Mouse (Mus musculus): ENCODE measurements around the gene Cpne4. TPM values are rescaled to one million over a fixed set of nuclear protein-coding genes. Genes with fewer than 3 reads are reported as not detected.
A peak's percentile ranks its signal among the peaks of the same experiment; 100 is the strongest.

Gene Cpne4
- polyA plus RNA-seq, 1 experiment = 0.24 TPM

DNA sequence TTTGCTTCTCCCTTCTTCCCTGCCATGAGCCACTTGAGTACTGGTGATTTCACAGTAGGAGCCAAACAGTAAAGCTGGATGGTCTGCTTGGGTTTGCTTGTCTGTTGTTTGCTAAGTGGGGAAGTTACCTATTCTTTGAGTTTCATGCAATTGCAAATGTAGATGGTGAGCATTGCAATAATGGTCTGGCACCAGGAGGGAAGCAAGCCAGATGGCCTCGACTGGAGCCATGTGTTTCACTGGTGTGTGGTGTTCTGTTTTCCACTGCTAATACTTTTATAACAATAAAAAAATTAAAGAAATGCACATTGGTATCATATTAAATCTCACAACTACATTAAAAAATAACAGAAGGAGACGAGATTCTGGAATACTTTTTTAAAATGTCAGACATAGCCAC is 502.6 kb downstream of the Cpne4 start:
- peaks cover 2% of the 10 kb centered on the region; the same call in 1 of the 2 replicates for H3K4me1 ChIP-seq (ENCODE audit: control insufficient read depth, insufficient read depth, insufficient read length, low read length)
- H3K36me3 ChIP-seq (ENCODE audit: control insufficient read depth, insufficient read depth, low read length) = no peaks in the 10 kb centered on the region
- TF ChIP-seq CTCF (IDR thresholded peaks at IDR 0.05; ENCODE audit: extremely low read depth, insufficient read length, insufficient replicate concordance, low read depth, low read length) = no peak
- no peak for TF ChIP-seq POLR2A (IDR thresholded peaks at IDR 0.05; ENCODE audit: low read depth, low read length)
- no peaks in the 10 kb centered on the region for H3K27me3 ChIP-seq (ENCODE audit: control insufficient read depth, insufficient read depth, low read length)
- 38% methylated on average over 2 of the region's 2 CpGs for WGBS
- no peak overlapping the region for H3K27ac ChIP-seq (ENCODE audit: insufficient read depth, low read depth, low read length)
- no peak overlapping the region for H3K4me3 ChIP-seq (ENCODE audit: low read depth, low read length)

DNA sequence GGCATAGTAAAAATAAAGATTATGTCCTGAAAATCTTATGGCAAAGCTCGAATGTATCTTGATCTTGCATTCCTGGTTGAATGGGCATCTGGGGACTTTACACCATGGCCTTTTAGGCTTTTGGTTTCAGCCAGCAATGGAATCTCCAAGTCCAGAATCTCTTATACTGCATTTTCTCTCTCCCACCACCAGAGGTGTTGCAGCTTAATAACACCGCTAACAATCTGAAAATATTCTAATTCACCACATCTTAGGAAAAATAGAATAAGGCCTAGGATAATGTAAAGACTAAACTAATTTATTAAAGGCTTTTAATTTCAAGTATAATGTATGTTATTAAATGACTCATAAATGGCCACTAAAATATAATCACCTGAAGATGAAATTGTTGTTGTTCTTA is 503.2 kb downstream of the Cpne4 start:
- Histone ChIP-seq H3K27ac (ENCODE audit: insufficient read depth, low read depth, low read length) (no peak overlapping the region), H3K4me1 (ENCODE audit: control insufficient read depth, insufficient read depth, insufficient read length, low read length) (peaks cover 2% of the 10 kb centered on the region; the same call in 1 of the 2 replicates), H3K4me3 (ENCODE audit: low read depth, low read length) (no peak overlapping the region), H3K27me3 (ENCODE audit: control insufficient read depth, insufficient read depth, low read length) (no peaks in the 10 kb centered on the region), H3K36me3 (ENCODE audit: control insufficient read depth, insufficient read depth, low read length) (peaks cover 3% of the 10 kb centered on the region; the same call in 1 of the 2 replicates)
- TF ChIP-seq CTCF (IDR thresholded peaks at IDR 0.05; ENCODE audit: extremely low read depth, insufficient read length, insufficient replicate concordance, low read depth, low read length) = no peak
- no peak for TF ChIP-seq POLR2A (IDR thresholded peaks at IDR 0.05; ENCODE audit: low read depth, low read length)
- 49% methylated on average over 2 of the region's 2 CpGs for WGBS

DNA sequence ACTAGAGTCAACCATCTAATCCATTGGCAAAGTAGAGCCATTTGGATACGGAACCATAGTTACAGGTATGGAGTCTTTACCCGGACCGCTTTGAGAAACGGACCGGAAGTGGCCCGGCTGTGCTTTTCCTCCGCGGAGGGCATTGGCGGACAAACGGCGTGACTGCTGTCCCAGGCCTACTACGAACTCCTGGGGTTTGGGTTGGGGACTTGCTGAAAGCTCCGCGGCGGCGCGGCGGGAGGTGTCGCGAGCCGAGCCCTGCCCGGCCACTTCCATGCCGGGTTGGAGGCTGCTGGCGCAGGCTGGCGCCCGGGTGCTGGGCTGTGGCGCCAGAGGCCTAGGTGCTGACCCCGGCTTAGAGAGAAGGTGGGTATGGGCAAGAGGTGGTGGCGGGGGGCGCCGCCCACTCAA is 506.1 kb downstream of the Cpne4 start, which contains the start of gene Mrpl3:
Mrpl3 (plus strand) TSS at position 93 of the 411 bp plus-strand sequence.
- TF ChIP-seq POLR2A (IDR thresholded peaks at IDR 0.05; ENCODE audit: low read depth, low read length) (peak; percentile 40), CTCF (IDR thresholded peaks at IDR 0.05; ENCODE audit: extremely low read depth, insufficient read length, insufficient replicate concordance, low read depth, low read length) (no peak)
- Histone ChIP-seq H3K4me1 (ENCODE audit: control insufficient read depth, insufficient read depth, insufficient read length, low read length) (peaks cover 2% of the 10 kb centered on the region; the same call in 1 of the 2 replicates), H3K27me3 (ENCODE audit: control insufficient read depth, insufficient read depth, low read length) (no peaks in the 10 kb centered on the region), H3K36me3 (ENCODE audit: control insufficient read depth, insufficient read depth, low read length) (peaks cover 26% of the 10 kb centered on the region), H3K27ac (ENCODE audit: insufficient read depth, low read depth, low read length) (0 out of 2 replicates have a peak within 1 kb of the TSS, but pooled peaks have one; percentile 33), H3K4me3 (ENCODE audit: low read depth, low read length) (peak within 1 kb of the TSS; percentile 97)
- under 1% methylated on average over 31 of the region's 31 CpGs for WGBS

- WGBS = 28% methylated on average over 4 of the region's 4 CpGs
- Histone ChIP-seq H3K4me3 (ENCODE audit: low read depth, low read length) (peak overlapping the region; percentile 97; the same call in 1 of the 2 replicates), H3K27ac (ENCODE audit: insufficient read depth, low read depth, low read length) (no peak overlapping the region), H3K27me3 (ENCODE audit: control insufficient read depth, insufficient read depth, low read length) (no peaks in the 10 kb centered on the region), H3K4me1 (ENCODE audit: control insufficient read depth, insufficient read depth, insufficient read length, low read length) (peaks cover 2% of the 10 kb centered on the region; the same call in 1 of the 2 replicates), H3K36me3 (ENCODE audit: control insufficient read depth, insufficient read depth, low read length) (peaks cover 32% of the 10 kb centered on the region)
- TF ChIP-seq CTCF (IDR thresholded peaks at IDR 0.05; ENCODE audit: extremely low read depth, insufficient read length, insufficient replicate concordance, low read depth, low read length) (no peak), POLR2A (IDR thresholded peaks at IDR 0.05; ENCODE audit: low read depth, low read length) (no peak)
Observed at GRCm38 (mm10) chr9:105053812-105054211, 506.7 kb downstream of the Cpne4 start.

DNA sequence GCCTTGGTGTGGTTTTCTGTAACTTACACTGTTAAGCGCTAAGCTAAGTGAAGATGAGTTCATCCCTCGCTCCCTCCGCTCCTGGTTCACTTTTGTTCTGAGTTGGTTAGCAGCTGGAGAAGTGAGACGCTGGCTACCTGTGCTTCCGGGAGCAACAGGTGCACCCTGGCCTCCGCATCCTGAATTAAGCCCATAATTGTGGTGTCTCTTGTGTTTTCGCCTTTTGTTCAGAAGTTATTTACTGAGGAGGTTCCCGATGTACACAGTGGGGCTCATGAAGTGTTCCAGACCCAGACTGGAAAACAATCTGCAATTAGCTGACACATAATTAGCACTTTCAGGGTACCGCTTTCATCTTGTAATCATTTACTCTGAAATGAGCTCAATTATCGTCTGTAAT is 522.0 kb downstream of the Cpne4 start:
- 94% methylated on average over 10 of the region's 10 CpGs for WGBS
- H3K36me3 ChIP-seq (ENCODE audit: control insufficient read depth, insufficient read depth, low read length) = peaks cover 48% of the 10 kb centered on the region

DNA sequence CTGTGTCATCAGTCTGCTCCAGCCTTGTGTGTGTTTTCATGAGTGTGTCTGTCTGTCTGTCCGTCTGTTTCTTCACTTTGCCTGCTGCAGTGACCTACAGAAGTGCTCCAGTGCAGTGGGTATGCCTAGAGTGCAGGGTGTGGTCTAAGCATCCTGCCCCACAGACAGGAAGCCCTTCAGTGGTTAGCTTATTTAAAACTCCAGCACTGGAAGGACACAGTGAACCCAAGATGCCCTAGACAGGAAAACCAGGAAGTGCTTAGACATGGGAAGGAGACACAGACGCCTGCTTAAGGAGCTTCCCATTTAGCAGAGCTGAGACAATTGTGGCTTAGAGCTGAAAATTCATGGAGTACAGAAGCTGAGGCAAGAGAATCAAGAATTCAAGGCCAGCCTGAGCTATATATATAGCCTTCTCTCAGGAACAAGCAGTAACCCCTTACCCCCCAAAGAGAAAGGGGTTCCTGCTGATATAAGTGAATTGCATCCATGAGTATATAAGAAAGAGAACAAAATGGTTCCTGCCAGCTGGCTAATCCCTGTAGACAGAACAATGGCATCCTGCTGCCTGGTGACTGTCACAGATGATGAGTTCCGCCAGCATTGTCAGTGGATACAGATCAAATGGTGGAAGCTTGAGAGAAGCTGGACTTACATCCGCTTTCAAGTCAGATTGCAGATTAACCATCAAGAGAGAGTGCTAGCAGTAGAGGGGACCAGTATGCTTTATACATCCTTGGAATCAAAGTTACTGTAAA is 526.1 kb downstream of the Cpne4 start:
- H3K4me3 ChIP-seq (ENCODE audit: low read depth, low read length) = no peak overlapping the region
- 82% methylated on average over 4 of the region's 4 CpGs for WGBS

More for the DNA sequence above, 522.0 kb downstream of the Cpne4 start:
- TF ChIP-seq CTCF (IDR thresholded peaks at IDR 0.05; ENCODE audit: extremely low read depth, insufficient read length, insufficient replicate concordance, low read depth, low read length) (no peak), POLR2A (IDR thresholded peaks at IDR 0.05; ENCODE audit: low read depth, low read length) (no peak)
- no peak overlapping the region for H3K27ac ChIP-seq (ENCODE audit: insufficient read depth, low read depth, low read length)
- no peaks in the 10 kb centered on the region for H3K4me1 ChIP-seq (ENCODE audit: control insufficient read depth, insufficient read depth, insufficient read length, low read length)
- no peak overlapping the region for H3K4me3 ChIP-seq (ENCODE audit: low read depth, low read length)
- H3K27me3 ChIP-seq (ENCODE audit: control insufficient read depth, insufficient read depth, low read length) = no peaks in the 10 kb centered on the region

GRCm38 (mm10) chr9:105074851-105075250 is 527.8 kb downstream of the Cpne4 start:
- H3K4me3 ChIP-seq (ENCODE audit: low read depth, low read length) = no peak overlapping the region
- H3K27ac ChIP-seq (ENCODE audit: insufficient read depth, low read depth, low read length) = no peak overlapping the region
- peaks cover 42% of the 10 kb centered on the region for H3K36me3 ChIP-seq (ENCODE audit: control insufficient read depth, insufficient read depth, low read length)
- 94% methylated on average over 8 of the region's 8 CpGs for WGBS
- no peaks in the 10 kb centered on the region for H3K4me1 ChIP-seq (ENCODE audit: control insufficient read depth, insufficient read depth, insufficient read length, low read length)
- TF ChIP-seq CTCF (IDR thresholded peaks at IDR 0.05; ENCODE audit: extremely low read depth, insufficient read length, insufficient replicate concordance, low read depth, low read length) = no peak
- no peak for TF ChIP-seq POLR2A (IDR thresholded peaks at IDR 0.05; ENCODE audit: low read depth, low read length)
- no peaks in the 10 kb centered on the region for H3K27me3 ChIP-seq (ENCODE audit: control insufficient read depth, insufficient read depth, low read length)

More for the DNA sequence above, 526.1 kb downstream of the Cpne4 start:
- Histone ChIP-seq H3K27ac (ENCODE audit: insufficient read depth, low read depth, low read length) (no peak overlapping the region), H3K27me3 (ENCODE audit: control insufficient read depth, insufficient read depth, low read length) (no peaks in the 10 kb centered on the region), H3K4me1 (ENCODE audit: control insufficient read depth, insufficient read depth, insufficient read length, low read length) (no peaks in the 10 kb centered on the region), H3K36me3 (ENCODE audit: control insufficient read depth, insufficient read depth, low read length) (peaks cover 42% of the 10 kb centered on the region)
- TF ChIP-seq POLR2A (IDR thresholded peaks at IDR 0.05; ENCODE audit: low read depth, low read length) (no peak), CTCF (IDR thresholded peaks at IDR 0.05; ENCODE audit: extremely low read depth, insufficient read length, insufficient replicate concordance, low read depth, low read length) (no peak)
